Mouse (Mus musculus) heart, postnatal 0 days (tissue): Measurements from ENCODE around the gene Ube4b.
A peak's percentile ranks its signal among the peaks of the same experiment; 100 is the strongest.

Experiments
- CTCF ChIP-seq: IDR thresholded peaks from 2 replicates; pipeline ENCODE4 v1.5.1; 2016; ENCODE audit warnings: antibody characterized with exemption, control low read depth, low read depth
- EP300 ChIP-seq: IDR thresholded peaks from 2 replicates; pipeline ENCODE4 v1.6.1; 2016; ENCODE audit warnings: antibody characterized with exemption, low read depth

DNA sequence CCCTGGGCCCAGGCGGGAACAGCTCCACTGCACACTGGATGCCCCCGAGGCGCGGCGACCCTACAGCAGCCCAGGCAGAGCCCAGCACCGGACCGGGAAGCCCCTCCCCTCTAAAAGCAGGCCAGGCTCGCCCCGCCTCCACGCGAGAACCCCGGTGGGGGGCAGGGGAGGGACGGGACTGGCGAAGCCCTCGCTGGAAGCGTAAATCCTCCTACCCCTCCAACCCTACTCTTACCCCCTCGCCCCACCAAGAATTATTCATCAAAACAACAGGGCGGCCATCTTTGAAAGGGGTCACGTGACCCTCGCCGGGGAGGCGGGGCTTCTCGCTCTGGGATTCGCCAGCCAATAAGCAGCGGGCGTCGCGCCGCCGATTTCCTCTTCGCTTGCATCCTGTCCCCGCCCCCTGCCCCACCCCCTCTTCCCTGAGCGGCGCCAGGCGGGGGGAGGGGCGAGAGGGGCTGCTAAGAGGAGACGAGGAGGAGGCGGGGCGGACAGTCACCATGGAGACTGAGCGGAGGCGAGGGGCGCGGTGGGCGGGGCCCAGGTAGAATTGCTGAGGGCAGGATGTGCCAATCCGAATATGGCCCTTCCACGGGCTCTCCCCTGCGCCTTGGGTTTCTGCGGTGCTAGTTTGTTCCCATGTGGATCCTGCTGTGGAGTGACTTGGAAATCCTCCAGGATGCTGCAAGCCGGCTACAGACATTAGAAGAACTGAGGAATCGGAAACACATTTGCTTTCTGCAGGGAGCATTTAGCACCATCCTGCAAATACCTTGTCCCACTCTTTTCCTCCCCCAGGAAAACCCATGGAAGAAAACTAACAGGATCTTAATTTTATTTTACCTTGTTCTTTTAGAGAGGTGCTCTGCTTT is at the start of gene Ube4b:
- TF ChIP-seq CTCF (no peak), EP300 (peak; percentile 67)
